Mouse (Mus musculus): ENCODE data around the gene Pla2g4c. TPM values are rescaled to one million over a fixed set of nuclear protein-coding genes. Genes with fewer than 3 reads are reported as not detected.

Gene Pla2g4c
- 1 to 10 TPM in 1 of 2 experiments, under 1 TPM in 1; 0.21 to 1.1 TPM for total RNA-seq (2021)
- long read RNA-seq: 0 reads

DNA sequence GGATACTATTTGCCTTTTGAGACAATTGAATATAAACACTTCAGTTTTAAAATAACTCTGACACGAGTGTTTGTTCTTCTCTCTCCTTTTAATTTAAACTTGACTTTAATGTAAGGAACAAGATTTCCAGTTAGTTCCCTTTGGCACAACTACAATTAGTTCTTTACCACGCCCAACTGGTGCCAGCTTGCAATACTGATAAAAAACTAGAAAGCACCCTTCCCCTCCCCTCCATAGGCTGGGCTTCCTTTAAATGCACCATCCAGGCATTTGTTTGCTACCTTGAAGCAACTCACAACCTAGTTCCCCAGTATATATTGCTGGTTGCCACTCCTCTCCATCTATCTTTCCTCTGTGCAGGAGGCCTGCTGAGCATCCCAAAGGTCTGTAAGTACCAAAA, at the start of gene Pla2g4c:
Pla2g4c (plus strand) TSS at position 340 of the 400 bp plus-strand sequence.
- DNase-seq (ENCODE audit: low spot score in 2 of 2): no peak

DNA sequence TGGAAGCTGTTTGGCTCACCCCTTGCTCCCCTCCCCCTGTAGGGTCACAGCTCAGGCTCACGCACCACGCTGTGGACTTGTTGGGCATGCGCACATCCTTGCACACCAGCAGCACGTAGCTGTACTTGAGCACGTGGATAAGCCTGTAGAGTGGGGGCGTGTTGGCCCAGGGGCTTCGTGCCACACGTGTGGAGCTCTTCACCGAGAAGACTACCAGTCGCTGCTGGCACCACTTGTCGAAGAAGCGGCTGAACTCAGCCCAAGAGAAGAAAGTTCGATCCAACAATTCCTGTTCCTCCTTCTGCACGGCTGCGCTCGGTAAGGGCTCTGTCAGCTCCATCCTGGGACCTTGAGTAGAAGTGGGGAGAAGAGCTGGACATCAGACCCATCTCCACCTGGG, 47.4 kb upstream of the Pla2g4c start, which contains the start of gene Lig1:
Lig1 (plus strand) TSS at position 203 of the 400 bp plus-strand sequence.
- DNase-seq (ENCODE audit: low spot score in 2 of 2): no peak

DNA sequence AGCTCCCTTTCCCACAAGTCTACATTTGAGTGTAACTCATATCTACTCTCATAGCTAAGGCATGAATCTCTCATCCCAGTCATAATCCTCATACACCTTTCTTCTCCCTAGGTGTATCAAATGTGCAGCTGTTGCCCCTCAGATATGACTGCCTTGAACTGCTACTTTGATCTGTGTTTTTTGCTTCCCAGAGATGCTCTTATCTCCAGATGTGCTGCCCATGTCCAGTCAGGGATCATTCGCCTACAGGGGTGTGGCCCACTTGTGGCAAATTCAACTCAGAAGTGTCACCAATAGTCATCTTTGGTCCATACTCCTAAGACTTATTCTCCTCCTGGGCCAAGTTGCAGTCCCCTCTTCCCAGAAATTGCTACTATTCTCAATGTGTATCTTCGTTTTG, 46.6 kb upstream of the Pla2g4c start:
- DNase-seq (ENCODE audit: low spot score in 2 of 2): peak in 1 of 2 experiments; percentile 19

DNA sequence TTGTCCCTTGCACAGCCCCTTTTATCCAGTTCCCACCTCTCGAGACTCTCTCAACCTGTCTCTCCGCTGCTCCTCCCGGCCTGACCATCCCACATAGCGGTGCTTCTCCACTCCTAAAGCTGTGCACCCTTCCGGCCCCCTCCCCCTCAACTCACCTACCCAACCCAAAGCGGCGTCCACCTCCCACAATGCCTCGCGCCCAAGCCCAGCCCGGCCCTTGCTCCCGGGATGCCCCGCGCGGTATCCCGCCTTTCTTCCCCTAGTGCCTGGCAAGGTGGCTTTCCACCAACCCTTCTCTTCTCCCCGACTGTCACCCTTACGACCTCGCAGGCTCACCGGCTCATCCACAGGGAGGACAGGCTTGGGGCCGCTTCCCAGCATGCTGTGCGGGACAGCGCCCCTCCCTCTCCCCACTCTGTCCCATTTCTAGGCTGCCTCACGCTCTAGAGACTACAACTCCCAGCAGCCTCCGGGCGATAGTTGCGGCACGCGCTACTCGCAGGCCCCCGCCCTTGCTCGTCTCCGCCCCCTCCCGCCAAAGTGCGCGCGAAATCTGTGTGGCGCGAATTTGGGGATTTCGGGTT, 46.1 kb upstream of the Pla2g4c start, which contains the start of gene Zswim9:
Zswim9 (minus strand) TSS at position 414 of the 584 bp plus-strand sequence.
- peak; percentile 91 to 92 for DNase-seq (ENCODE audit: low spot score in 2 of 2)

DNA sequence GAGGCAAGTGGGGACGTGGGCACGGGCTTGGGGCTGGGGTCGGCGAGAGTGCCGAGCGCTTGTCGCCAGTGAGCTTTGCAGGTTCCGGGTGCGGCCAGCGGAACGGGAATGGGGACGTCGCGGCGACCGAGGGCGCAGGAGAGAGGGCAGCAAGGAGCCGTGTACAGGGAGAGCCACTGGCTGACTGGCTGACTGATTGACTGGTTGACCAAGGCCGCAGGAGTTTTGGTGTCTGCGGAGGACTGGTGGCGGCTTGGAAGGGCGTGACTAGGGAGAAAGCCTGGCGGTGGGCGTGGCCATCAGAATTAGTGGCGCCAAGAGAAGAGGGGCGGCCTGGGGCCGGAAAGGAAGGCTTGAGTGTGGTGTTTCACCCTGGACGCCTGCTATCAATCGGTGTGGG, 45.5 kb upstream of the Pla2g4c start:
- peak in 1 of 2 experiments; percentile 4 for DNase-seq (ENCODE audit: low spot score in 2 of 2)

DNA sequence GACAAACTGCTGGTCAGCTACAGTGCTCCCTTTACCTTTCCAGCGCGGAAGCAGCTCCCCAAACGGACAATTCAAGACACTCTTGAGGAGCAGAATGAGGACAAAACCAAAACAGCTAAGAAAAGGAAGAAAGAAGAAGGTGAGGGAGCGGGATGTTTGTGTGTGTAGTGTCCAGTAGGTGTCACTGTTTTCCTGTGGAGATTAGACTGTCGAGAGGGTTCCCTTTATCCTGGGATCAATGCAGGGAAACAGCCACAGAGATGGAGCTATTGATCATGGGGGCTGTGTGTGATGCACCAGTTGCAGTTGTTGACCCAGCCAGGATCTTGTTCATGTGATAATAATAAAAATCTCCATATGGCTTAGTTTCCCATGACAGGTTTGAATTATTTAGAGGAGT, 35.8 kb upstream of the Pla2g4c start:
- peak in 1 of 2 experiments; percentile 17 for DNase-seq (ENCODE audit: low spot score in 2 of 2)

DNA sequence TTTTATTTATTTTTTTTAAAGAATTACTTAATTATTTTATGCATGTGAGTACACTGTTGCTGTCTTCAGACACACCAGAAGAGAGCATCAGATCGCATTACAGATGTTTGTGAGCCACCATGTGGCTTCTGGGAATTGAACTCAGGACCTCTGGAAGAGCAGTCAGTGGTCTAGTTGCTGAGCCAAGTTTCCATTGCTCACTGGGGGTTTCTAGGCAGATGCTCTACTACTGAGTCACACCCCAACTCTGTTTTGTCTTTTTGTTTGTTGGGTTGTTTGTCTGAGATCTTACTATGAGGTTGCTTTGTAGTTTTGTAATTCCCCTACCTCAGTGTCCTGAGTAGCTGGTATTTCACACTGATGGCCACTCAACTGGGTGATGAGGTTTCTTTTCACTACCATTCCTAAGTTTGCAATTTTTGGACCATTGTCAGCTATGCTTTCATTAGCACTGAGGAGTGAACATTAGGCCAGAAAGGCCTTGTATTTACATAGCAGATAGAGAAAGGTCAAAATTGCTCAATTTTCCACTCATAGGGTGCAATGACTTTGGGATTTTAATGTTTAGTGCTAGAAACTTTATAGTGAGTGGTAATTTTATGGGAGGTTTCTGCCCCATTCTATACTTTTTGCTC, 34.3 kb upstream of the Pla2g4c start:
- DNase-seq (ENCODE audit: low spot score in 2 of 2): no peak

DNA sequence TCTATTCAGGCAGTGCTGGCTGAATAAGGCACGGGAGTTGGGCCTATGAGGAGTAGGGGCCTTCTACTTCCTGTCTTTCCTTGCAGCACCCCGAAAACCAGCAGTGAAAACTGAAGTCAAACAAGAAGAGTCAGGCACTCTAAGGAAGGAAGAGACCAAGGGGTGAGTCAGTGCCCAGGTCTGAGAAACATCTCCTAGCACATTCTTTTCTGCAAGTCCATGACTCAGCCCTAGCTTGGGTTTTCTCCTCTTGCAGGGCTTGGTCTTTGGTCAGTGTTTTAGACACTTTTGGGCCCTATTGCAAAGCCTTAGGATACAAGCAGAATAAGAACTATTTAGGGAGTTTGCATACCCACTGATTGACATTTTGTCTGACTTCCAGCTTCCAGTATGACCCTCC, 33.1 kb upstream of the Pla2g4c start:
- no peak for DNase-seq (ENCODE audit: low spot score in 2 of 2)

DNA sequence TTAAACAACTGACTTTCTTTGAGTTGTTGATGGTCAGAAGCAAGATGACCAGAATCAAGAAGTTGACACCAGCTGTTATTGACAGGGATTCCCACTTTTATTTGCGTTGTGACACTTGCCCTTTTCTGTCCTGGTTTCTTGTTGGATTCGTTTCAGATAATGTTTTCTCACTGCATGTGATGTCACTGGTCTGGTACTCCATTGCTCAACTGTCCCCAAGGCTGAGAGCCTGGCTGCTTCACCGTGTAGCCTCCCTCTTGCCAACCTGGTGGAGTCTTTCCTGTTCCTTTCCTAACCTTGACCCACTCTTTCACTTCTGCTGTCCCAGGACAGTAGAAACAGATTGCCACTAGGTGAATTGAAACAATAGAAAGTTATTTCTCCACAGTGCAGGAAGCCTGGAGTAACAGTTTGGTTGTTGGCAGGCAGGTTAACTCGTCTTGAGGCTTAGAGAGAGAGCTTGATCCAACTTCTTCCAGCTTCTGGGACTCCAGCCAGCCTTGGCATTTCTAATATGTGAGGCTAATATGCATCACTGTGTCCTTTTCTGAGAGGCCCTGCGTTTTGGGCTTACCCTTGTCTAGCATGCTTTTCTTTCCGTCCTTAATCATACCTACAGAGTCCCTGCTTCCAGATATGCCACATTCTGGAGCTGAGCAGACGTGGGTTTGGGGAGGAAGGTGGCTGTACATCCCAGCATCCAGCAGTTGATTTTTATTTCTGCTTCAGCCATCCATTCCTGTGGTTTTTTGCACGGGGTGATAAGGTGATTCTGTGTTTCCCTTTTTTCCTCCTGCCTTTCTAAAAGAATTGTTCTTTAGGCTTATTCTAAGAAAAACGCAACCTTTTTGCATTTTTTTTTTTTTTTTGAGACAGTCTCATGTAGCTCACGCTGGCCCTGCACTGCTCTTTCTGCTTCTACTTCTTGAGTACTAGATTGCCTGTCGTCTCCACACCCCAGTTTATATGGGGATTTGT, 30.3 kb upstream of the Pla2g4c start:
- no peak for DNase-seq (ENCODE audit: low spot score in 2 of 2)

DNA sequence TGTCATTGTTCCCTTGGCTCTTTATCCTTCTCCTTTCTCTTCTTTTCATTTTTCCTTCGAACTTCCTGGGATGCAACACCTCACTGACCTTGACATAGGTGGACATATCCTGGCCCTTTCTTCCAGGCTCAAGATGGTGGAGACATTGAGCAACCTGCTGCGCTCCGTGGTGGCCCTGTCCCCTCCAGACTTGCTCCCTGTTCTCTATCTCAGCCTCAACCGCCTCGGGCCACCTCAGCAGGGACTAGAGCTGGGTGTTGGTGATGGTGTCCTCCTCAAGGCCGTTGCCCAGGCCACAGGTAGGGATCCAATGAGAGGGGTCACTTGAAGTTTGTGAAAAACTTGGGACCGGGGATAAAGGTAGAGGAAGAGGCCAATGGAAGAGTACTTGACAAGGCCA, 29.2 kb upstream of the Pla2g4c start:
- no peak for DNase-seq (ENCODE audit: low spot score in 2 of 2)

DNA sequence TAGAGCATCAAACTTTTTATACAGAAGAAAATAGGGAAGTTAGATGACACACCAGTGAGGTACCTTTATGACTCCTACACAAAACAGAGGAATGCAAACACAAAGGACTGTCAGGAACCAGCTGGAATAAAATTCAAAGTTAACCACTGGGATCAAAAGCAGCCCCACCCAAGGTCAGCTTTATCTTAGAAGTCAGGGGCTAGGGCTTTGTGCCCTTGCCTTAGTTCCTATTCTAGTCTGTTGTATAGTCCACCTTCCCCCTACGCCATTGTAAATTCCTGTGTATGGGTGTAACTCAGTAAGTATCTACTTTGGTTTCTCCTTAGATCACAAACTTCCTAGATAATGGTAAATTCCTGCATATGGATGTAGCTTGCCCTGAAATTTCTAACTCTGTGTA, 26.8 kb upstream of the Pla2g4c start:
- DNase-seq (ENCODE audit: low spot score in 2 of 2): no peak

DNA sequence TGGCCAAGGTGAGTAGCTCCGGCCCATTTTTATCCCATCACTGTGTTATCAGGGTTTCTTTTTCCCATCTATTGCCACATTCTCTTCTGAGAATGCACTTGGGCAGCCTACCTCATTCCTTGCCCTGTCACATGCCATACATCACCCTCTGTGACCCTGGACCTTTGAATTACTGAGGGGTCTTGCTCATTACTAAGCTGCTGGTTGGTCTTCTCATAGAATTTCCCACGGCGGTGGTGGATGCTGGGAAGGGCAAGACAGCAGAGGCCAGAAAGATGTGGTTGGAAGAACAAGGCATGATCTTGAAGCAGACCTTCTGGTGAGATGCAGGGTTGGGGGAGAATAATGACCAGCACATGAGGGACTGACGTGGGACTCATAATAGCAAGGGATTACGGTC, 25.6 kb upstream of the Pla2g4c start:
- no peak for DNase-seq (ENCODE audit: low spot score in 2 of 2)

DNA sequence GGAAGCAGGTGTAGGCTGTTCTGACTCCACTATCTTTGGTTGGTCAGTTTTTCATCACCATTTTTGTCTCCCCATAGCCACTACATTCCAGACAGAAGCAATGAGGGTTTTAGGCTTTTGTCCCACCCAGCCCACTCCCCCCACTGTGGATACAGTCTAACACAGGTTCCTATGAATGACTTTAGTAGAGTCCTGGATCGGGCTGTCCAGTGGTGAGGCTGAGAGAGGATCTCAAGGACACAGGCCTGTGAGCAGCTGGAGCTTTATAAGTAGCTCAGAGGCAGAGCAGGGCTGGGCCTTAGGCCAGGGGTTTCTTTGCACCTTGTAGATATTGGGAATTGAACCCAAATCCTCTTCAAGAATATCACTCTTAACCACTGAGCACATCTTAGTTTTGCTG, 22.8 kb upstream of the Pla2g4c start:
- no peak for DNase-seq (ENCODE audit: low spot score in 2 of 2)

DNA sequence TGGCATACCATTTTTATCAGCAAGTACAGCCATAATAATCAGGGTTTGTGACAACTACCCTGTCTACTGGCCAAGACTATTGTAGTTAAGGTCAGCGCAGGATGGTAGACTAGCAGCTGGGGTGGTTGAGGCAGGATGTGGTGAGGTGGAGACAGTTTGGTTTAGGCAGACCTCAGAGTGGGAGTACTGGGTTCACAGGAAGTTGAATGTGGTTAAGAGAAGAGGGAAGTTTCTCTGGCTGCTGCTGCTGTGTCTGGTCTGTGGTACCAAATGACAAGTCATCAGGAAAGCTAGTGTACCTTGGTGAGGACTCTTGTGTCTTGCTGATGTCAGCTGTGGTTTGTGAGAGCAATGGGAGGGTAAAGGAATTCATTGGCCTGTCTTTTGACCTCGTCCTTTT, 21.7 kb upstream of the Pla2g4c start:
- DNase-seq (ENCODE audit: low spot score in 2 of 2): no peak

DNA sequence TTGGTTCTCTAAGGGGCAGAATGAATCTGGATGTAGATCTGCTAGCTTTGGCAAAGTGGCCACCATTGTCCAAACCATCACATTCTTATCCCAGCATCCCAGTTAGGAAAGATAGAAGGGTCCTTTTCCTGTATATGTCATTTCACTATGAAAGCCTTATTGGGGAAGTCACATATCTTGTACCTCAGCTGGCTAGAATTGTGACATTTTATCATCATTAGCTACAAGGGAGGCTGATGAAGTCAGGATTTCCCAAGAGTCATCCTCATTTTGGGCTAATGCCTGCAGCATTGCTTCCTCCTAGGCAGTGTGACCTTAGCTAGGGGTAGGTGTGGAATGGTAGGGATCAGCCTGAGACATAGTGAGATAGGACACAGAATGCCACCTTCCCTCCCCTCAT, 21.1 kb upstream of the Pla2g4c start:
- DNase-seq (ENCODE audit: low spot score in 2 of 2): no peak

DNA sequence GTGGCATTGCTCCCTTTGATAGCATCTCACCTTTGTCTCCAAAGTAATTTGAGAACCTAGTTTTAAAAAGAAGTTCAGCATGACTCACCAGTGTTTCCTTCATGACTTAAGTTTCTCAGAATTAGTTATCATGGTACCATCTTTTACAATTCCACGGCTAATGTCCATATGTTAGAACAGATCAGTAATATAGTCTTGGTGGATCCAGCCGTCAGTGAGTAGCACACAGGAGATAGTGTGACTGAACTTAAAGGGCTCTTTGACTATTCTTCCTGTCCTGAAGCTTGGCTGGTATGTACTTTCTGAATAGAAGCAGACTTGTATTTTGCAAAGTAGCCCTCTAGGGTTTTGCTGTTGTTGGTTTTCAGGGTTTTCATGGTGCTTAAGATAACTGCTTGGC, 15.0 kb upstream of the Pla2g4c start:
- DNase-seq (ENCODE audit: low spot score in 2 of 2): no peak

DNA sequence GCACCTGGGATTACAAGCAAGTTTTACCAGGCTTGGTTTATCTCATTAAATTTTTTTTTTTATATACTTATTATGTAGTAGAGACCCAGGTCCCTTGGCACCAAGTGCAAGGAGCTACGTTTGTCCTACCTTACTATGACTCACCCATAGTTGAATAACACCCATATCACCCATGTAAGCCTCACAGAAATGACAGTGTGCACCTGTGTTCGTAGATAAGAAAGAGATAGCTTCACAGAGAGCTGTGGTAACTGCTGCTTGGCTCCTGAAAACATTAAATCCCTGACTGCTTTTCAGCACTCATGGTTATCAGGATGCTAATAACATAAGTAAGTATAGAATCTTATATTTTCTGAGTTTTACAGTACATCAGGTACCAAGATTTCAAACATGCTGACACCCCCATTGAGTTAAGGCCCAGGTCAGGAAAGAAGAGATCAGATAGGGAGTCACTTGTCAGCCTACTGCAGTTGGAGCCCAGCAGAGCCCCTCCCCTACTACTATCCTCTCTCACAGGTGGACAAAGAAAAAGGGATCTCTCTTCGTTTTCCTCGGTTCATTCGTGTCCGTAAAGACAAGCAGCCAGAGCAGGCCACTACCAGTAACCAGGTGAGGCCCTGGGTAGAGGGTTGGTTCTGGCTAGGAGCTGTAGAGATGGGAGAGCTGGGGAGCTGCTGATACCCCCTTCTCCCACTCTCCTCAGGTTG, 13.8 kb upstream of the Pla2g4c start:
- DNase-seq (ENCODE audit: low spot score in 2 of 2): no peak

DNA sequence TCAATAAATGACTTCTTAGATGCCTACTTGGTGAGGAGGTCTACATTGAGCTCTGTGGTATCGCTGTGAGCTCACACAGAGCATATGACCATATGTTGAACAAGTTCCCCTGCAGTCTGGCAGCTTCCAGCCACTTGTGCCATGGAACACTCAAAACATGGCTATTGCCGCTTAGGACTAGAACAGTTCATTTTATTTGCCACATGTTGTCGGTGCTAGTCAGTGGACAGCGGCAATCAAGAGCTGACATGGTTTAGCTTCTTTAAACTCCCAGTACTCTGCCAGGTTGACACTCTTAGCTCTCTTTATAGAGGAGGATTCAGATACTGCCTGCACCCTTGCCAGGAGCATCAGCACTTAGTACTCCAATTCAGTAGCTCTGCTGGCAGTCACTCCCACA, 13.1 kb upstream of the Pla2g4c start:
- DNase-seq (ENCODE audit: low spot score in 2 of 2): no peak

DNA sequence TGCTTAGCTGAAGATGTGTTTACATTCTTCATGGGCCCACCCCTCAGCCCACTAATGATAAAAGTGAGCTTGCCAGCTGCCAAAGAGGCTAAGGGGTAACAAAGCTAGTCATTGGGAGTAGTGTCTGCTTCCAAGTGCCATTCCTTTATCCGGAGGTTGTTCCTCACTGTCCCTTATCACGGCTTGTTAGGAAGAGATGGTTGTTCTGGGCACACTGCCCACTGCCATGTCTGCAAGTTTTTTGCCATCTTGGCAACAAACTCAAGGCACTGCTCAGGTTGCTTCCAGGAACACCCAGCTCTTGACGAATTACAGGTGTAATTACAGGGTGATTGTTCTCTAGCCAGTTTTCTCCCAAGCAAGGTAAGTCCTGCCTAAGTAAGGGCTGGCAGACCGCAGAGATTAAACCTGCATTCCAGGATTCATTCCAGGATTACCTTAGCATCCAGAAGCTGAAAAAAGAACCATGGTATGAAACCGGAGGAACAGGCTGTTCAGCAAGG, 10.3 kb upstream of the Pla2g4c start:
- DNase-seq (ENCODE audit: low spot score in 2 of 2): no peak

DNA sequence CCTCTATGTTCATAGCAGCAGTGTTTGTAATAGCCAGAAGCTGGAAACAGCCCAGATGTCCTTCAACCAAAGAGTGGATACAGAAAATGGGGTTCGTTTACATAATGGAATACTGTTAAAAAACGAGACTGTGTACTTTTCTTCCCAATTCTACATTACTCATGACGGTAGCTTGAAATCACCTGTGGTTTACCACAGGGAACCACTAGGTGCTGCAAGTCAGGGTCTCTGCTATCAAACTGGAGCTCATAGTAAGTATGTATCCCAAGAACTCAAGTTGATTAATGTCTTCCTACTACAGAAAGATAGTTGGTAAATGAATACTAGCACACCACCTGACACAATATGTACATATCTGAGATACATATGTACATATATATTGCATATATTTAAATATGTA, 3.0 kb upstream of the Pla2g4c start:
- DNase-seq (ENCODE audit: low spot score in 2 of 2): no peak

DNA sequence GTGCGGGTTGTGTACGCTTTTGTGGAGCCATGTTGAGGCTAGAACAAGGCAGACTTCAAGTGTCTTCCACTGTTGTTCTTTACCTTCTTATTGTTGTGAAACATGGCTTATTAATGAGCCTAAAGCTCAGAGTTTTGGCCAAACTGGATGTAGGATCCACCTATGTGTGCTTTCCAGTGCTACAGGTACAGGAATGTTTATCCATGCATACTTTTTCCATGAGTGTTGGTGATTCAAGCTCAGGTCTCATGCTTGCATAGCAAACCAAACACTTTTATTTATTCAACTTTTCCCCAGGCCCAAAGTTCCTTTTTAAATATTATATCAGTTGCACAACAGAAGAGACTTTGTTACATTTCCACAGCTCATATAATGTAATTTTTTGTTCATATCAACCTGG, 6.1 kb downstream of the Pla2g4c start:
- no peak for DNase-seq (ENCODE audit: low spot score in 2 of 2)
